Mouse (Mus musculus) heart, postnatal 0 days (tissue): ENCODE data around the gene Megf11.

Source experiments
- CTCF ChIP-seq: IDR thresholded peaks from 2 replicates; pipeline ENCODE4 v1.5.1; 2016; ENCODE audit warnings: antibody characterized with exemption, control low read depth, low read depth
- EP300 ChIP-seq: IDR thresholded peaks from 2 replicates; pipeline ENCODE4 v1.6.1; 2016; ENCODE audit warnings: antibody characterized with exemption, low read depth

DNA sequence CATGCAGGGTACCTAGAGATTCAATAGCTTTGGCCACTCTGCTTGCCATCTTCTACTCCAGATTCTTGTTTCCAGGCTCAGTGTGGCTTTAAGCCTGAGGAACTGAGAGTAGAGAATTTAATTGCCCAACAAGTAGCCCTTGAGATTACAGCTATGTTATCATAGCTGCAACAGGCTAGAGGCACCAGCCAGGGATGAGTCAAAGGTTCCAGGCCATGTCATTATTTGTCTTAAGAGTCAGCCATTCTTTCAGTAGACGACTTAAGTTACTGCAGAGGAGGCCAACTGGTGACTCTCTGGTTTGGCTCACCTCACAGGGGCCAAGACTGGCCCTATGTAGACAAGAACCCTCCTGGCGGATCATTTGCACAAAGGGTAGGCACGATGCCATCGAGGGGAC is 311.0 kb downstream of the Megf11 start:
- TF ChIP-seq CTCF (no peak), EP300 (no peak)
